ENCODE assay signal across 19 mouse cellular contexts in genomic region chr1:106756633-106757032, GRCm38 (mm10). TPM values are rescaled to one million over a fixed set of nuclear protein-coding genes. Genes with fewer than 3 reads are reported as not detected.
DNase-seq lines count a peak whose midpoint lies in the region; ATAC-seq and TF ChIP-seq lines count a peak whose summit lies in the region.
"Had no signal": no experiment of that assay in that cellular context is flagged by ENCODE, and none has a peak within 500 bp of the region (broad histone marks: within the 10 kb centered on the region; RNA-seq: fewer than 3 reads in every experiment).

No protein-coding gene starts in this region.

- peaks cover 18% of the 10 kb centered on the region for H3K4me1 ChIP-seq in liver, postnatal 0 days (ENCODE audit: insufficient read depth)
- peaks cover 34% of the 10 kb centered on the region for H3K4me1 ChIP-seq in liver, embryonic 12.5 days
- peaks cover 24 to 27% of the 10 kb centered on the region in 2 experiments for H3K4me1 ChIP-seq in MEL (ENCODE audit: control insufficient read depth in 1 of 2, insufficient read depth in 2 of 2, low read length in 2 of 2)
- peaks cover 4% of the 10 kb centered on the region for H3K4me1 ChIP-seq in intestine, postnatal 0 days (replicated peaks; ENCODE audit: control insufficient read depth, insufficient read depth, low read length)

- no peak for TF ChIP-seq RAD21 in MEL (IDR thresholded peaks at IDR 0.05; ENCODE audit: low read depth, low read length)

- H3K36me3 ChIP-seq in liver, postnatal 0 days (replicated peaks; ENCODE audit: insufficient read depth, low read length), result peaks cover 12% of the 10 kb centered on the region; the same call in 1 of the 2 replicates
- H3K36me3 ChIP-seq in liver, embryonic 12.5 days, result 0 out of 2 replicates have a peak, but pooled peaks cover 4% of the 10 kb centered on the region
- peaks cover 5 to 34% of the 10 kb centered on the region in 2 experiments; a peak in 3 of 4 replicates for H3K36me3 ChIP-seq in MEL (ENCODE audit: control insufficient read depth in 1 of 2, insufficient read depth in 2 of 2, low read length in 2 of 2)
- H3K36me3 ChIP-seq in intestine, postnatal 0 days (ENCODE audit: control insufficient read depth, insufficient read depth), result no peaks in the 10 kb centered on the region; the same call in 1 of the 2 replicates
- H3K36me3 ChIP-seq: forebrain, embryonic 12.5 days; hindbrain, embryonic 12.5 days had no signal

- 56% methylated on average over 4 of the region's 4 CpGs for WGBS in liver, postnatal 0 days (ENCODE audit: insufficient replicate concordance)
- WGBS in liver, embryonic 12.5 days (ENCODE audit: insufficient replicate concordance), result 40% methylated on average over 4 of the region's 4 CpGs
- 31% methylated on average over 4 of the region's 4 CpGs for WGBS in intestine, postnatal 0 days

- no peaks in the 10 kb centered on the region for H3K27me3 ChIP-seq in liver, postnatal 0 days (ENCODE audit: insufficient read depth, low read length)
- no peaks in the 10 kb centered on the region for H3K27me3 ChIP-seq in liver, embryonic 12.5 days (replicated peaks)
- H3K27me3 ChIP-seq in MEL (ENCODE audit: control insufficient read depth in 1 of 2, insufficient read depth in 2 of 2, low read length in 2 of 2), result no peaks in the 10 kb centered on the region
- H3K27me3 ChIP-seq in intestine, postnatal 0 days (replicated peaks; ENCODE audit: control insufficient read depth, insufficient read depth, low read length), result no peaks in the 10 kb centered on the region
- H3K27me3 ChIP-seq: embryonic facial prominence, embryonic 13.5 days; forebrain, embryonic 12.5 days; hindbrain, embryonic 12.5 days; Patski had no signal

- no peaks in the 10 kb centered on the region for H3K9me3 ChIP-seq in liver, postnatal 0 days (ENCODE audit: low read length)
- no peaks in the 10 kb centered on the region for H3K9me3 ChIP-seq in liver, embryonic 12.5 days (replicated peaks)
- no peaks in the 10 kb centered on the region for H3K9me3 ChIP-seq in MEL (replicated peaks; ENCODE audit: insufficient read depth, low read length)
- H3K9me3 ChIP-seq in intestine, postnatal 0 days (ENCODE audit: control insufficient read depth), result no peaks in the 10 kb centered on the region
- H3K9me3 ChIP-seq: embryonic facial prominence, embryonic 13.5 days; forebrain, embryonic 12.5 days; hindbrain, embryonic 12.5 days had no signal

- H3K9ac ChIP-seq in liver, postnatal 0 days (replicated peaks), result no peak overlapping the region
- H3K9ac ChIP-seq in liver, embryonic 12.5 days, result no peak overlapping the region
- H3K9ac ChIP-seq in MEL (ENCODE audit: control insufficient read depth, low read depth, low read length, poor library complexity, severe bottlenecking), result no peak overlapping the region
- no peak overlapping the region for H3K9ac ChIP-seq in intestine, postnatal 0 days (ENCODE audit: low read depth, low read length)
- H3K9ac ChIP-seq: embryonic facial prominence, embryonic 13.5 days; forebrain, embryonic 12.5 days; hindbrain, embryonic 12.5 days had no signal

- no peak for TF ChIP-seq POLR2A in MEL (IDR thresholded peaks at IDR 0.05; ENCODE audit: control insufficient read depth in 1 of 2, insufficient read depth in 1 of 2, low read depth in 1 of 2, low read length in 2 of 2, poor library complexity in 1 of 2)

- ATAC-seq in liver, postnatal 0 days, result no peak
- no peak for ATAC-seq in liver, embryonic 12.5 days
- ATAC-seq in intestine, postnatal 0 days, result no peak
- ATAC-seq: activated CD4-positive, CD25-positive, alpha-beta regulatory T cell, adult 4 months; forebrain, embryonic 16.5 days; Patski had no signal

- no peak overlapping the region for H3K4me3 ChIP-seq in liver, postnatal 0 days (ENCODE audit: low read depth, low read length)
- H3K4me3 ChIP-seq in liver, embryonic 12.5 days, result no peak overlapping the region
- no peak overlapping the region for H3K4me3 ChIP-seq in MEL (ENCODE audit: control insufficient read depth in 1 of 2, insufficient read depth in 1 of 2, low read depth in 2 of 2, low read length in 2 of 2)
- H3K4me3 ChIP-seq in intestine, postnatal 0 days (ENCODE audit: low read depth, low read length), result no peak overlapping the region
- H3K4me3 ChIP-seq: embryonic facial prominence, embryonic 13.5 days; forebrain, embryonic 12.5 days; hindbrain, embryonic 12.5 days had no signal

- TF ChIP-seq EP300 in liver, postnatal 0 days (IDR thresholded peaks at IDR 0.05; ENCODE audit: low read depth), result no peak
- TF ChIP-seq EP300 in MEL (IDR thresholded peaks at IDR 0.05; ENCODE audit: low read depth in 1 of 2, low read length in 2 of 2), result 0 out of 4 replicates have a peak, but pooled peaks of 1 of the 2 experiments have one; percentile 24

- no peak overlapping the region for H3K4me2 ChIP-seq in liver, postnatal 0 days (ENCODE audit: low read depth, low read length)
- no peak overlapping the region for H3K4me2 ChIP-seq in liver, embryonic 12.5 days
- H3K4me2 ChIP-seq in intestine, postnatal 0 days (replicated peaks; ENCODE audit: low read depth), result peak overlapping the region; percentile 32; the same call in 1 of the 2 replicates
- H3K4me2 ChIP-seq: embryonic facial prominence, embryonic 13.5 days; forebrain, embryonic 12.5 days; hindbrain, embryonic 12.5 days had no signal

- peaks cover 12% of the 10 kb centered on the region for H3K79me2 ChIP-seq in MEL (ENCODE audit: control insufficient read depth, insufficient read depth, low read length, poor library complexity)

- no peak for TF ChIP-seq CTCF in liver, postnatal 0 days (IDR thresholded peaks at IDR 0.05; ENCODE audit: low read depth)
- no peak for TF ChIP-seq CTCF in MEL (IDR thresholded peaks at IDR 0.05 in 2 of 3, conservative IDR thresholded peaks at IDR 0.05 in 1 of 3; ENCODE audit: control insufficient read depth in 1 of 3, insufficient read depth in 1 of 3, low read depth in 2 of 3, low read length in 3 of 3, poor library complexity in 1 of 3, severe bottlenecking in 1 of 3)
- TF ChIP-seq CTCF in intestine, postnatal 0 days (IDR thresholded peaks at IDR 0.05; ENCODE audit: low read depth), result no peak

- H3K27ac ChIP-seq in liver, postnatal 0 days (ENCODE audit: low read depth), result no peak overlapping the region
- no peak overlapping the region for H3K27ac ChIP-seq in liver, embryonic 12.5 days
- H3K27ac ChIP-seq in MEL (ENCODE audit: control insufficient read depth, low read depth, low read length), result no peak overlapping the region
- 0 out of 2 replicates have a peak overlapping the region, but pooled peaks have one; percentile 21 for H3K27ac ChIP-seq in intestine, postnatal 0 days (ENCODE audit: low read depth, low read length)
- H3K27ac ChIP-seq: embryonic facial prominence, embryonic 13.5 days; forebrain, embryonic 12.5 days; hindbrain, embryonic 12.5 days had no signal

- DNase-seq in liver, postnatal 0 days, result peak; percentile 5
- DNase-seq in MEL (ENCODE audit: low read depth, low spot score), result no peak
- peak; percentile 11 to 34 for DNase-seq in lung, postnatal 4 days
- DNase-seq in spleen, postnatal 14 days (ENCODE audit: low spot score in 2 of 2), result no peak
- no peak for DNase-seq in layer of hippocampus, adult 9-10 months (ENCODE audit: low spot score)
- DNase-seq: adrenal gland, postnatal 14 days; cerebellum, adult 18-20 months; cerebellum, adult 9-11 months; cerebellum, postnatal 36 days; gastrocnemius, postnatal 14 days; heart, postnatal 4 days had no signal

TF ChIP-seq in MEL, 35 proteins besides CTCF, POLR2A, EP300 and RAD21:
- TF ChIP-seq RCOR1 (IDR thresholded peaks at IDR 0.05; ENCODE audit: low read depth, low read length), result peak; percentile 47; the same call in 1 of the 2 replicates
- no peak for TF ChIP-seq KAT2A (conservative IDR thresholded peaks at IDR 0.05; ENCODE audit: low read depth, low read length)
- peak; percentile 82 for TF ChIP-seq GATA1 (IDR thresholded peaks at IDR 0.05; ENCODE audit: low read depth, low read length)
- TF ChIP-seq MXI1 (IDR thresholded peaks at IDR 0.05; ENCODE audit: low read depth, low read length), result peak; percentile 71; the same call in 1 of the 2 replicates
- 0 out of 2 replicates have a peak, but pooled peaks have one; percentile 6 for TF ChIP-seq TCF12 (IDR thresholded peaks at IDR 0.05; ENCODE audit: low read depth, low read length)
- 0 out of 2 replicates have a peak, but pooled peaks have one; percentile 19 for TF ChIP-seq MAX (IDR thresholded peaks at IDR 0.05; ENCODE audit: low read length)
- no peak for TF ChIP-seq CHD2 (IDR thresholded peaks at IDR 0.05; ENCODE audit: low read length)
- peak; percentile 26; the same call in 1 of the 2 replicates for TF ChIP-seq ETS1 (IDR thresholded peaks at IDR 0.05; ENCODE audit: low read depth, low read length)

RNA-seq across cellular contexts. Expression of gene Kdsr, which starts 2.9 kb away (rescaled TPM):
- polyA plus RNA-seq in liver, postnatal 0 days (2015; fragmentation: Nextera tagmentation; extraction: Ambion mirVana), result 7.3 and 8.0 TPM in 2 replicates
- polyA plus RNA-seq in liver, embryonic 12.5 days (2016; fragmentation: Nextera tagmentation; extraction: Ambion mirVana), result 3.8 and 4.3 TPM in 2 replicates
- 15.1 and 15.3 TPM in 2 replicates for total RNA-seq in MEL (2012; rRNA removed)
- polyA plus RNA-seq in MEL (2012; ENCODE audit: insufficient read depth in 1 of 2, insufficient read length in 2 of 2, low read depth in 1 of 2, low replicate concordance in 2 of 2, missing spikeins in 1 of 2), result 10 to 100 TPM in 1 of 2 experiments, not detected in 1; 20.3 TPM
- polyA plus RNA-seq in intestine, postnatal 0 days (2015; fragmentation: Nextera tagmentation; extraction: Ambion mirVana), result 10.8 and 11.3 TPM in 2 replicates

RNA-seq across cellular contexts. Expression of gene Vps4b, which starts 39.9 kb away (rescaled TPM):
- polyA plus RNA-seq in liver, postnatal 0 days (2015; fragmentation: Nextera tagmentation; extraction: Ambion mirVana), result 20.2 and 22.7 TPM in 2 replicates
- 34.5 and 35.9 TPM in 2 replicates for polyA plus RNA-seq in liver, embryonic 12.5 days (2016; fragmentation: Nextera tagmentation; extraction: Ambion mirVana)
- 65.3 and 80.4 TPM in 2 replicates for total RNA-seq in MEL (2012; rRNA removed)
- 10 to 100 TPM; 43.9 to 91.1 TPM for polyA plus RNA-seq in MEL (2012; ENCODE audit: insufficient read depth in 1 of 2, insufficient read length in 2 of 2, low read depth in 1 of 2, low replicate concordance in 2 of 2, missing spikeins in 1 of 2)
- polyA plus RNA-seq in intestine, postnatal 0 days (2015; fragmentation: Nextera tagmentation; extraction: Ambion mirVana), result 60.9 and 61.1 TPM in 2 replicates

RNA-seq across cellular contexts. Expression of gene Bcl2, which starts 42.6 kb away (rescaled TPM):
- 0.70 and 0.83 TPM in 2 replicates for polyA plus RNA-seq in liver, postnatal 0 days (2015; fragmentation: Nextera tagmentation; extraction: Ambion mirVana)
- polyA plus RNA-seq in liver, embryonic 12.5 days (2016; fragmentation: Nextera tagmentation; extraction: Ambion mirVana), result 2.0 and 2.4 TPM in 2 replicates
- 26.0 and 30.9 TPM in 2 replicates for total RNA-seq in MEL (2012; rRNA removed)
- 10 to 100 TPM; 38.8 to 87.0 TPM for polyA plus RNA-seq in MEL (2012; ENCODE audit: insufficient read depth in 1 of 2, insufficient read length in 2 of 2, low read depth in 1 of 2, low replicate concordance in 2 of 2, missing spikeins in 1 of 2)
- 3.4 and 3.9 TPM in 2 replicates for polyA plus RNA-seq in intestine, postnatal 0 days (2015; fragmentation: Nextera tagmentation; extraction: Ambion mirVana)

Comparison
In these comparisons a context has a peak if more than half of its experiments do, and no peak if none do; other contexts are left out.
1. DNase-seq: peak in liver, postnatal 0 days (single experiment) and lung, postnatal 4 days (2 of 2); none in MEL (single experiment), spleen, postnatal 14 days (0 of 2) and layer of hippocampus, adult 9-10 months (single experiment).